11 mouse cellular contexts compared by ENCODE assay signal in the genomic region with DNA sequence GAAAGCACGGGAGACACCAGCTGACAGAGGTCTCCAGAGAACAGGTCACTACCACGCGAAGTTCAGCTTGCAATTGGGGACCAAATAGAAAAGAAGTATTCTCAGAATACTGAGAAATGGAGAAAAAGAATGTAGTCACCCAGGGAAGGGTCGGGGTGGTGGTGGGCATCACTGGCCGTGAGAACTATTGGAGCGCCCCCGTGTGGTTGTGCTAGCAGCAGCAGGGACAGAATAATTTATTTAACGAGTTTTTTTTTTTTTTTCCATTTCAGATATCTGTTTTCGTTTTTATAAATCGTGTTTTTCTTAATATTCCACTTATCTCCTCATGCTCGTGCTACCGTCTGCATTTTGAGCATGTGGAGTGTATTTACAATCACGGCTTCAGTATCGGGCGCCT.
DNase-seq lines count a peak whose midpoint lies in the region; ATAC-seq and TF ChIP-seq lines count a peak whose summit lies in the region.
"Had no signal": no experiment of that assay in that cellular context is flagged by ENCODE, and none has a peak within 500 bp of the region (broad histone marks: within the 10 kb centered on the region; RNA-seq: fewer than 3 reads in every experiment).

No protein-coding gene starts in this region.

- H3K36me3 ChIP-seq in kidney, postnatal 0 days (ENCODE audit: insufficient read depth, low read length): no peaks in the 10 kb centered on the region
- no peaks in the 10 kb centered on the region for H3K36me3 ChIP-seq in spleen, adult 2 months (ENCODE audit: control insufficient read depth, insufficient read depth, low read length)
- H3K36me3 ChIP-seq: liver, embryonic 13.5 days; neural tube, embryonic 12.5 days had no signal

- H3K27ac ChIP-seq in kidney, postnatal 0 days: no peak overlapping the region
- H3K27ac ChIP-seq in spleen, adult 2 months (ENCODE audit: insufficient read depth, low read length): no peak overlapping the region
- H3K27ac ChIP-seq: liver, embryonic 13.5 days; neural tube, embryonic 12.5 days had no signal

- TF ChIP-seq CTCF in kidney, postnatal 0 days (IDR thresholded peaks at IDR 0.05; ENCODE audit: low read depth): peak; percentile 62
- peak; percentile 8; the same call in 1 of the 2 replicates for TF ChIP-seq CTCF in spleen, adult 2 months (IDR thresholded peaks at IDR 0.05; ENCODE audit: extremely low read depth, insufficient read depth, insufficient read length, insufficient replicate concordance)

- no peak overlapping the region for H3K4me3 ChIP-seq in kidney, postnatal 0 days (replicated peaks; ENCODE audit: low read depth, low read length)
- H3K4me3 ChIP-seq in spleen, adult 2 months (ENCODE audit: extremely low read depth, insufficient read depth, insufficient read length): no peak overlapping the region
- H3K4me3 ChIP-seq: liver, embryonic 13.5 days; neural tube, embryonic 12.5 days had no signal

- 34% methylated on average over 15 of the region's 15 CpGs for WGBS in kidney, postnatal 0 days
- 41% methylated on average over 15 of the region's 15 CpGs for WGBS in spleen, adult 2 months

- no peak for ATAC-seq in kidney, postnatal 0 days (replicated peaks; ENCODE audit: low FRiP score, low read depth)

- 0 out of 2 replicates have a peak, but pooled peaks cover 7% of the 10 kb centered on the region for H3K4me1 ChIP-seq in kidney, postnatal 0 days (replicated peaks; ENCODE audit: insufficient read depth, low read length)
- no peaks in the 10 kb centered on the region for H3K4me1 ChIP-seq in spleen, adult 2 months (ENCODE audit: control insufficient read depth, insufficient read depth, insufficient read length)
- H3K4me1 ChIP-seq: liver, embryonic 13.5 days had no signal

- no peaks in the 10 kb centered on the region; the same call in 1 of the 2 replicates for H3K27me3 ChIP-seq in kidney, postnatal 0 days (ENCODE audit: insufficient read depth, low read length)
- H3K27me3 ChIP-seq in spleen, adult 2 months (ENCODE audit: control insufficient read depth, insufficient read depth, low read length): no peaks in the 10 kb centered on the region

- DNase-seq in cerebellum, adult 18-20 months: peak; percentile 19 to 30
- DNase-seq in cerebellum, adult 9-10 months: no peak
- DNase-seq in kidney, postnatal 0 days (ENCODE audit: low spot score): no peak
- no peak for DNase-seq in kidney, adult 8-10 months
- no peak for DNase-seq in spleen, adult 2 months (ENCODE audit: low read depth in 1 of 2, low spot score in 2 of 2)
- no peak for DNase-seq in spleen, postnatal 14 days (ENCODE audit: low spot score in 2 of 2)
- peak; percentile 55 for DNase-seq in retina, embryonic 14.5 days (ENCODE audit: low spot score)
- DNase-seq in right cerebral cortex, adult 18-20 months: no peak
- DNase-seq: kidney, adult 11 months; liver, embryonic 13.5 days had no signal

- H3K9ac ChIP-seq in kidney, postnatal 0 days (ENCODE audit: low read depth, low read length): no peak overlapping the region
- H3K9ac ChIP-seq: liver, embryonic 13.5 days; neural tube, embryonic 12.5 days had no signal

- no peak for TF ChIP-seq POLR2A in spleen, adult 2 months (IDR thresholded peaks at IDR 0.05; ENCODE audit: low read depth, low read length)

- H3K9me3 ChIP-seq in kidney, postnatal 0 days (replicated peaks; ENCODE audit: low read length): no peaks in the 10 kb centered on the region
- H3K9me3 ChIP-seq: liver, embryonic 13.5 days had no signal

- no peak overlapping the region for H3K4me2 ChIP-seq in kidney, postnatal 0 days (ENCODE audit: low read length)
- H3K4me2 ChIP-seq: liver, embryonic 13.5 days; neural tube, embryonic 12.5 days had no signal

Comparison
In these comparisons a context has a peak if more than half of its experiments do, and no peak if none do; other contexts are left out.
1. DNase-seq: peak in cerebellum, adult 18-20 months (2 of 2) and retina, embryonic 14.5 days (single experiment); none in cerebellum, adult 9-10 months (single experiment), kidney, postnatal 0 days (single experiment), kidney, adult 8-10 months (0 of 2), spleen, adult 2 months (0 of 2), spleen, postnatal 14 days (0 of 2) and right cerebral cortex, adult 18-20 months (single experiment).